Mouse (Mus musculus) layer of hippocampus, adult 18-20 months (tissue): Measurements from ENCODE around the gene Ap4b1. TPM values are rescaled to one million over a fixed set of nuclear protein-coding genes. Genes with fewer than 3 reads are reported as not detected.
"Not testable (repeated sequence)": the region's sequence is repeated elsewhere in the genome, so short reads cannot be mapped to it uniquely, and the experiment has no call there.

Experiments
- DNase-seq, 2 experiments: peaks; one replicate each; pipeline ENCODE4 v3.0.0; 2022; ENCODE audit warnings: low spot score in 2 of 2
- total RNA-seq, 2 experiments: library from RNA; stranded (reverse); gene quantifications; 2 replicates each; pipeline ENCODE4 v1.2.3; 2021

Ap4b1 gene
- total RNA-seq, 2 experiments from 2014 or later = 11.4 to 12.6 TPM

DNA sequence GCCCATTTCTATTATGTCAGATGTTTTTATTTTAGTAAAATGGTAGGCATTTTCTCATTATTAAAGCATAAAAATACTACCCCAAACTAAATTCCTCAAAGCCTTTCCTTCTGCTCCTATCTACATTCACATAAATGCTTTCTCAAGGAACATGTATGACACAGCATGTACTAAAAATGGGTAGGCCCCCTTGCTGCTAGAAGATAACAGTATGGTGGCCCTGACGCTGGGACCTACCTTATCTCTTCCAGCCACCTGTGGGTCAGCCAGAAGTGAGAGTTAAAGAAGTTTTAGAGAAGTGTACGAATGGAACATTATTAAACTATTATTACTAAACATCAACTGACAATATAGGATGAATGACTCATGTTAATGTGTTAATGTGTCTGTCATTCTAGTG lies 9.8 kb upstream of the Ap4b1 start:
- DNase-seq = no peak

DNA sequence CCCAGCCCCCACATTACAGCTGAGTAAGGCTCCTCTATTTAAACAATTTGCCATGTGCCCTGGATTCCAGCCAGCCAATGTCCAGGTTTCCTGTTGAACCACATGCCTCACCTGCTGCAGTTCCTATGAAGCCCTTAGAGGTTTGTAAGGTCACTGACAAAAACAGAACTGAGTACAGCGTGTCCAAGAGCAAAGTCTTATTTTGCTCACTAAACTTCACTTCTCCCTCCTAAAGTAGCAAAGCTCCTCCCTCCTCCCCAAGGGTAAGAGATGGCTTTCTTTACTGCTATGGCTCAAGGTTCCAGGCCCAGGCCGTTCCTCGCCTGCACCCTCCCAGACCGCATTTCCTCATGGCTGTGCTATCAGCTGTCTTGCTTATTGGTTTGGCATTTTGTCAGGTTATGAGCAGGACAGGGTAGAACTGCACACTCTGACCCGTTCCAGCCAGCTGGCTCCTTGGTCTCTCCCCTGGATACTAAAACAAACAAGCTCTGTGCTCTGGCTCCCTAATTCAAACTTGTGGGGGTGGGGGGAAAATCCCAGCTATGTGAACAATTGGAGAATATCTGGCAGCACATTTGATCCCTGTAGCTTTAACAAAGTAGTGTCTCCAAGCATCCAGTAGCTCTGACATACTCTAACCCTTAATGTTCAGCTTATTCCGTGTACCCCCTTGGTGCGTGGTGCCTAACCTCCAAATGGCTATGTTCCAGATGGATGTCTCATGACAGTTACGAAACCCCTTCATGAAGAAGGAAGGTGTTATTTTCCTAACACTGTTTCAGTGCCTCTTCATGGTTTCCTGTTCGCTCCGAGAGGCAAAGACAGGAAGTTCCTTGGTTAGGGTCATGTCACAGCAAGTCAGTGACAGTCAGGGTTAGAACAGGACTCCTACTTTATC lies 7.4 kb upstream of the Ap4b1 start:
- peak; percentile 43 to 86 for DNase-seq

DNA sequence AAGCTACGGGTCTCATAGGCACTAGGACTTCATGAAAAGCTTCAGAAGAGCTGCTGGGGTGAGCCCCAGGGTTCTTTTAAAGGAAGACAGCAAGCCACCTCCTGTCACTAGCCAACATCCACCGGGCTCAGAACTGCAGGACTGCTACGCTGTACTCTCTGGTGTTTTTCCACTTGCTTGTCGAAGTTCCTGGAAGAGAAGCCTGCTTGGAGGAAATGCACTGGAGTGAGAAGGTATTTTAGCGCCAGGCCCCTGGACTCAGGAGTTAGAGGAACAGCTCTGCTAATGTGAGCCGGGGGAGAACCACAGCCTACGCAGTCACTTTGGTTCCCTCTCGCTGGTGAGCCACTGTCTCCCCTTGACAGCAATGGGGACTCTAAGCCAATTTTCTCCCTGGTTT lies 6.5 kb upstream of the Ap4b1 start:
- peak in 1 of 2 experiments; percentile 18 for DNase-seq

GRCm38 (mm10) chr3:103805671-103806070 lies 3.6 kb upstream of the Ap4b1 start:
- no peak for DNase-seq

DNA sequence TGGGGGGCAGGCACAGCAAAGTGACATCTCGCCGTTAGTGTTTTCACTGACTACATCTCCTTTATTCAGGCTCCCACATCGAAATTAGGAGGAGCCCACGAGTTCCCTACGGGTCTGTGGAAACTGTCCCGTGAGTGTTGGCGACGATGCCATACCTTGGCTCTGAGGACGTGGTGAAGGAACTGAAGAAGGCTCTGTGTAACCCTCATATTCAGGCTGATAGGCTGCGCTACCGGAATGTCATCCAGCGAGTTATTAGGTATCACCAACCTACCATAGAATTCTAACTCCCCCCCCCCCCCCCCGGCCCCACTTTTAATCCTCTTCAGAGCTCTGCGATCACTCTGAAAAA lies 455 bp downstream of the Ap4b1 start:
- no peak for DNase-seq

DNA sequence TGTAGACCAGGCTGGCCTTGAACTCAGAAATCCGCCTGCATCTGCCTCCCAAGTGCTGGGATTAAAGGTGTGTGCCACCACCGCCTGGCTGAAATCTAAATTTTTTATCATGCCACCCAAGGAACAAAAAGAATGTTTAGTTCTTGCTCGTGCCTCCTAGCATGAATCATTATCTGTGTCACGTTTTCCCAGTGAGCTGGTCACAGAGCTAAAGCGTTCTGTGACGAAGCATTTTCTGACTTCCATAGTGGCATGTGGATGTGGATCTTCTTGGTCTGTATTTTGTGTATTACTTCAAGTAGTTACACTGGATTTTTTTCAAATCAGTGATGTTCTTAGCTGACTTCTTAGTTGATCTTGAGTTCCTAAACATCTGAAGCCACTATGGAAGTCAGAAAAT lies 1.6 kb downstream of the Ap4b1 start:
- no peak for DNase-seq

- no peak for DNase-seq
These were observed 18.2 kb downstream of the Ap4b1 start for GRCm38 (mm10) chr3:103827548-103827947.

- DNase-seq = no peak
These were observed 19.7 kb downstream of the Ap4b1 start for GRCm38 (mm10) chr3:103829036-103829435.

- DNase-seq = not testable (repeated sequence)
These were observed 21.4 kb downstream of the Ap4b1 start for GRCm38 (mm10) chr3:103830681-103831080.

GRCm38 (mm10) chr3:103831146-103831545 lies 21.8 kb downstream of the Ap4b1 start:
- DNase-seq = no peak

DNA sequence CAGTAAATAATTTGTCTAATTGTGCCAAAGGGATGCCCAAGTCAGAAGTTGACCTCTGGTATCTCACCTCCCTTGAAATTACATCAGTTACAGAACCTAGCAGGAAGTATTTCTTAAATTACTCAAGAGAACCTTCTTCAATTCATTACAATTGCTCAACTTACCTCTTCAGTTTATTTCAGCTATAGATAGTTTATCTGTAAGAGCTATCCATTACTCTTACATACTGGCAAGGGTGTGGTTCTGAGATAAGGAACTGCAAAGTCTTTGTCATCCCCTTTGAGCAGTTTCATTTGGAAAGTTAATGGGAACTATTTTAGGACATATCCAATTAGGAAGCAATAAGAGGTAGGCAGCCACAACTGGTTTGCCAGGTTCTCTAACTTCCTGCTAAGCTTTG lies 23.1 kb downstream of the Ap4b1 start, which contains the start of gene Bcl2l15:
Gene Bcl2l15, plus strand, starts transcription at position 176 of the 400 bp plus-strand sequence.
- DNase-seq = no peak

DNA sequence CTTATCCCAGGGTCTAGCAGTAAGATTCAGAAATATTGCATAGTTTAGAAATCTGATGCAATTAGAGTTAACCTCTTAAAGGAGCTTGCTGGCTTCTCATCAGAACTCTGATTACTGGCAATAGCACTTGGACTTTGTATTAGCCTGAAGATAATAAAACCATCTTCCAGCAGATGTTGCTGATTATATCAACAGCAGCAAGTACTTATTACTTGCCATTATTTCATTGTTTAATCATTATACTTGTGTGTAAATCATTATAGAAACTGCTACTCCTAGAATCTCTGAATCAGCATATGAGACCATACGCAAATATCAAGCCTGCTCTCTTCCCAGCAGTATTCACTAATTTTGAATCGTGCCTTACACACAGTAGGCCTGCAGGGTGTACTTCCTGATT lies 24.7 kb downstream of the Ap4b1 start:
- DNase-seq = no peak

GRCm38 (mm10) chr3:103835272-103835950 lies 26.1 kb downstream of the Ap4b1 start:
- DNase-seq = no peak

- peak in 1 of 2 experiments; percentile 38 for DNase-seq
These were observed 26.6 kb downstream of the Ap4b1 start for GRCm38 (mm10) chr3:103835951-103836310.

GRCm38 (mm10) chr3:103836453-103836852 lies 27.1 kb downstream of the Ap4b1 start:
- no peak for DNase-seq

DNA sequence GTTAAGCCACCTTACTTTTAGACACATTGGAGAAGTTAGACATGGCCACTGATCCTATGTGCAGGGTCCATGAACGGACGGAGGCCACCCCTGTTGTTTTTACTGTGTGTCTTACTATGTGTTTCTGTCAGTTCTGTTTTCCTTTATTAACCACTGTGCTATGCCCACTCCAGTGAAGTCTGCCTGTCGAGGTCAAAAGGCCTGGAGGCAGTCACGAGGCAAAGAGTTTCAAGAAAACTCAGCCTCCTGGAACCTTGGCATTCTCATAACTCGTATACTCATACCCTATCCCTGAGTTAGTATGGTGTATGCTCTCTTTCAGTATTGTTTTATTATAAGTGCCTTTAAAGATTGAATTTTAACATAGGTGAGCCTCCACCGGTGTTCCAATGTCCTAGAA lies 30.4 kb downstream of the Ap4b1 start:
- no peak for DNase-seq

DNA sequence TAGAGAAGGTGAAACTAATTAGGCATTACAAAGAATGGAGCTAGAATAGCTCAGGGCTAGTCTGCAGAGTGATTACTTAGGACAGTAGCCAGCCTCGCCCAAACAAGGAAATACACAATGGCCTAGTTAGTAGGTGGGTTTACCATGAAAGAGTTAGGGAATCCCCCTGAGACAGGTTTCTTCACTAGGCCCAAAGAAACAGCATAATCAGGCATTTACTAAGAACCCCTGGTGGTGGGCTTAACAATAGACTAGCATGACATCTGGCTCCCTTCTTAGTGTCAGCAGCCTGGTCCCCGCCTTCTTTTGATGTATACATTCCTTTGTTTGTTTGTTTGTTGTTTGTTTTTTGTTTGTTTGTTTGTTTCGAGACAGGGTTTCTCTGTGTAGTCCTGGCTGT lies 30.9 kb downstream of the Ap4b1 start:
- DNase-seq = not testable (repeated sequence)

GRCm38 (mm10) chr3:103840946-103841345 lies 31.6 kb downstream of the Ap4b1 start:
- not testable (repeated sequence) for DNase-seq

GRCm38 (mm10) chr3:103850644-103851363 lies 41.5 kb downstream of the Ap4b1 start:
- peak; percentile 47 to 60 for DNase-seq

DNA sequence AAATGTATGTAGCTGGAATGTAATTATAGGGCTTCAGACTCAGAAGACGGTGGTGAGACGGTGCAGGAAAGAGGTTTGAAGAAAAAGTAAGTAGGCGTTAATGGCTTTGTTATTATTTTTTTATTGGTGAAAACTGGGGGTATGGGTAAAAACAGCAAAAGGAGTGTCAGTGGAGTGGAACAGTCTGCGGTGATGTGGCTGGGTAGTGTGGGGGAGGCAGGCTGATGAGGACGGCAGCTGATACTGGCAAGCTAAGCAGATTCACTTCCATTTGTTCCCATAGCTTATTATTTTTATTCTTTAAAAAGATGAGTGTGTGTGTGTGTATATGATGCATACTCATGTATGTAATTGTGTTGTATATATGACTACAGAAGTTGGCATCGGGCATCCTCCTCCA lies 42.2 kb downstream of the Ap4b1 start:
- peak in 1 of 2 experiments; percentile 70 for DNase-seq

- peak in 1 of 2 experiments; percentile 12 for DNase-seq
These were observed 42.6 kb downstream of the Ap4b1 start for GRCm38 (mm10) chr3:103851882-103852281.
